Mouse (Mus musculus) inflammation-experienced regulatory T-cells (primary cell): ENCODE measurements around the gene Borcs8. TPM values are rescaled to one million over a fixed set of nuclear protein-coding genes. Genes with fewer than 3 reads are reported as not detected.

ENCODE experiments used
- polyA plus RNA-seq, 2 experiments: library from polyadenylated mRNA; unstranded; fragments of 100-300 nt; shearing (Covaris generic); gene quantifications; one replicate each; pipeline ENCODE4 v1.2.1; 2017

Borcs8 gene
- polyA plus RNA-seq, result 10 to 100 TPM; 57.6 to 64.3 TPM

DNA sequence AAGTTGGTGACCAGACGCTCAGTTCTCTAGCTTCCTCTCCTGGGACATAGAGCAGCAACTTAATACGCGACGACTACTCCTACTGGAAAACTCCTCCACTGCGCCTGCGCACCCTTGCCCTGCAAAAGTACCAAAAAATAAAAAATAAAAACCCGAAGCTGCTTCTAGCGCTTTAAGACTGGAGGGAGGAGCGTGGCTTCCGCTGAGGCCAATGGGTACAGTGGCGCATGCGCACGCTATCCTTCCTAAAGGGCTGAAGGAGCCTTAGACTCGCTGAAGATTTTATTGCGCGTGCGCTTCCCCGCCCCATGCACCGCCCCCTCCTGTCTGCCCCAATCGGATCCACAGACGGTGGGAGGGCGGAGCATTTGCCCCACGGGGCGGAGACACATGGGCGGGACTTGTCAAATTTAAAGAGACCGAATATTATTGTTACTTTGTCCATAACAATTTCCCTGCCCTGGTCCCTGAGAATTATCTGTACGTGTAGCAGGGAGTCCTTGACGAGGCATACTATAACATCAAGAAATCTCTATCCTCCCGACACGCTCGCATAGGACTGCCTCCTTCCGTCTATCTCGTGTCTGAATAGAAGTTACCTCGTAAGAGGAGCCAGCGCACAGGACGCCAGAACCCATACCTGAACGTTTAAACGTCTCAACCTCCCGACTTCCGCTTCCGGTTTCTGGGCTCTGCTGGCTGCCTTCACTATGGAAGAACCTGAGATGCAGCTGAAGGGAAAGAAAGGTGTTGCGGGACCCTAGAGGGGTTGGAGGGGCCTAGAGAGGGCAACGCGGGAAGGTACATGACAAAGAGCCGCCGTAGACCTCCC, at the start of gene Borcs8, which contains the start of the genes Rfxank and Mef2b:
TSS of gene Borcs8 (plus strand) at position 474 of the 832 bp plus-strand sequence.
TSS of gene Rfxank (minus strand) at position 129 of the 832 bp plus-strand sequence.
TSS of gene Mef2b (plus strand) at position 686 of the 832 bp plus-strand sequence.

DNA sequence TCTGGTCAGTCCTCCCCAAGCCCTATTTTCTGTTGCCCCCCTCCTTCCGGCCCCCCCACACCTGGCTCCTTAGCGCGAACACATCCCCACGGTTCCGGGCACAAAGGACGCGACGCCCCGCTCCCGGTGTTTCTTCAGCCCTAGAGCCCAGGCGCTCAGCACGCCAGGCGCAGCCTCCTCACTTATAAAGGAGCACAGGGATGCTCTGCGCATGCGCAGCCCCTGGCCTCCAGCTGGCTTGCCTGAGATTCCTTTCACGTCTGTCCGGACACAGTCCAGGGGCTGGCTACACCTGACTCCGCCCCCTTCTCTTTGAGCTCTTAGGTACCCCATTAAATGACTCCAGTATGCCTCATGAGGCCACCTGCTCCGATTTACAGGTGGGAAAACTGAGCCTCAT, 18.6 kb upstream of the Borcs8 start, which contains the start of gene Ncan:
TSS of gene Ncan (minus strand) at position 207 of the 400 bp plus-strand sequence.

DNA sequence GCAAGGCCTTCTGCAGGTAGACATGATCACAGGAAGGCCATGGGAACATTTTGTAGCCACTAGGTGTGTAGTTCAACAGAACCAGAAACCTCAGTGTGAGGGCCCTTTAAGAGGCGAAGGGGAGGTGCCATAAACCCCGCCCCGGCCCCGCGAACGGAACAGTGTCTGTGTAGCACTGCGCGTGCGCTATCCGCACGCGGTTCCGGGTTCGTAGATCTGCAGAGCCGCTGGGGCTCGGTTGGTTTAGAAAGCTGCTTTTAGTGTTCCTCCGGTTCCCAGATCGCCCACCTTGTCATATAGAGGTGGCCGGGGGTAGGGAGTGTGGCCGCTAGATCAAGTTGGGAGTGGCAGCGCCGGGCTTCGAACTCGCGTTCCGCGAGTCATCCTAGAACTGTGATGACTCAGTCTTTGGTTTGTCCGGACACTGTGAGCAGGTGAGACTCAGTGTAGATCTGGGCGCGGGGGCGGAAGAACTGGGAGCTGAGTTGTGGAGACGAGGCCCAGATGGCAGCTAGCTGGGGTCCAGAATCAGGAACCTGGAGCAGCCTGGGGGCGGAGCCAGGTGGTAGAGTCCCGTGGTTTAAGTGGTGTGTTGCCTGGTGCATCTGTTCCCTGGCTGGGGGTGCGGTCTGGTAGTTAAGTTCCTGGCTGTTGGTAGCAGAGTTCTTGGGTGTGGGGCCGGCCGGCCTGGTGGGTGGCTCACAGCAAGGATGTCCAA, 8.0 kb upstream of the Borcs8 start, which contains the start of gene Nr2c2ap:
TSS of gene Nr2c2ap (plus strand) at position 168 of the 718 bp plus-strand sequence.

DNA sequence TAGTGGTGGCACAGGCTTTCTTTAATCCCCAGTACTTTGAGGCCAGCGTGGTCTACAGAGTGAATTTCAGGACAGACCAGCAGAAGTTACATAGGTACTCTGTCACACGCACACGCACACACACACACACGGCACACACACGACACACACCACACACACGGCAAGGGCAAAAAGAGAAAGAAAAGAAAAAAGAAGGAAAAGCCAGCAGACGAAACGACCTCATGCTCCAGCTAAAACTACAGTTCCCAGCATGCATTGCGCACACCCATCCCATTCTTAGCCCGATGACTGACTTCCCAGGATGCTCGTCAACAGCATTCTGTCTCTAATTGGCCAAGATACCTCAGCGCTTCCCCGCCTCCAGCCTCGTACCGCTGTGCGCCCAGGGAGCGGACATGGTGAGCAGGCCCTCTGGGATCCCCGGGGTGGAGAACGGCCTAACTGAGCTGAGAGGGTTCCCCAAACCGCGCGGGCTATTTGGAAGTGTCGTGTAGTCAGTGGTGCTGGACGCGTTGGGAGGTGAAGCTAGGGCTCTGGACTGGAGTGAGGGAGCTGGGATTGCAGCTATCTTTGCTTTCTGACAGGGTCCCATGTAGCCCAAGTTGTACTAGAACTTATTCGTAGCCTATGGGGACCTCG, 32.9 kb downstream of the Borcs8 start, which contains the start of gene Tmem161a:
TSS of gene Tmem161a (plus strand) at position 314 of the 639 bp plus-strand sequence.

Other genes starting within 250 kb of the Borcs8 start
- gene Tssk6, start 237.3 kb upstream of the Borcs8 start, polyA plus RNA-seq, result 1 to 10 TPM; 4.3 to 5.5 TPM
- 100 to 1,000 TPM; 156 to 161 TPM for gene Ndufa13, start 236.9 kb upstream of the Borcs8 start, polyA plus RNA-seq
- 1 to 10 TPM in 1 of 2 experiments, not detected in 1; 2.0 TPM for gene Yjefn3, start 236.8 kb upstream of the Borcs8 start, polyA plus RNA-seq
- 100 to 1,000 TPM; 126 to 142 TPM for gene Gatad2a, start 143.1 kb upstream of the Borcs8 start, polyA plus RNA-seq
- gene Mau2, start 96.8 kb upstream of the Borcs8 start, polyA plus RNA-seq, result 100 to 1,000 TPM in 1 of 2 experiments, 10 to 100 TPM in 1; 97.7 to 107 TPM
- gene Sugp1, start 96.7 kb upstream of the Borcs8 start, polyA plus RNA-seq, result 10 to 100 TPM; 59.2 to 60.4 TPM
- gene Tm6sf2, start 66.6 kb upstream of the Borcs8 start, polyA plus RNA-seq, result 1 to 10 TPM in 1 of 2 experiments, not detected in 1; 2.4 TPM
- 1 to 10 TPM in 1 of 2 experiments, under 1 TPM in 1; 0.36 to 1.0 TPM for gene Hapln4, start 56.0 kb upstream of the Borcs8 start, polyA plus RNA-seq
- gene Ncan, start 18.6 kb upstream of the Borcs8 start, polyA plus RNA-seq, result under 1 TPM; 0.04 to 0.65 TPM
- gene Nr2c2ap, start 8.2 kb upstream of the Borcs8 start, polyA plus RNA-seq, result 10 to 100 TPM; 45.5 to 55.2 TPM
- gene Rfxank, start 345 bp upstream of the Borcs8 start, polyA plus RNA-seq, result 10 to 100 TPM; 40.9 to 46.2 TPM
- gene Mef2b, start 212 bp downstream of the Borcs8 start, polyA plus RNA-seq, result under 1 TPM; 0.58 to 0.80 TPM
- 10 to 100 TPM; 40.1 to 42.8 TPM for gene Tmem161a, start 32.9 kb downstream of the Borcs8 start, polyA plus RNA-seq
- gene Slc25a42, start 72.8 kb downstream of the Borcs8 start, polyA plus RNA-seq, result 10 to 100 TPM; 11.3 to 13.4 TPM
- gene Sugp2, start 94.7 kb downstream of the Borcs8 start, polyA plus RNA-seq, result 10 to 100 TPM; 34.2 to 37.0 TPM
- 10 to 100 TPM in 1 of 2 experiments, 1 to 10 TPM in 1; 8.5 to 10.7 TPM for gene Armc6, start 95.0 kb downstream of the Borcs8 start, polyA plus RNA-seq
- gene Homer3, start 143.3 kb downstream of the Borcs8 start, polyA plus RNA-seq, result 1 to 10 TPM; 1.6 to 8.4 TPM
- 10 to 100 TPM; 51.5 to 62.1 TPM for gene Ddx49, start 163.0 kb downstream of the Borcs8 start, polyA plus RNA-seq
- gene Cope, start 163.0 kb downstream of the Borcs8 start, polyA plus RNA-seq, result 100 to 1,000 TPM; 335 to 351 TPM
- gene Cers1, start 176.3 kb downstream of the Borcs8 start, polyA plus RNA-seq, result under 1 TPM; 0.11 to 0.55 TPM
- gene Gdf1, start 190.3 kb downstream of the Borcs8 start, polyA plus RNA-seq, result under 1 TPM; 0.51 to 0.95 TPM
- 10 to 100 TPM; 78.8 to 89.3 TPM for gene Upf1, start 213.8 kb downstream of the Borcs8 start, polyA plus RNA-seq
- gene Comp, start 234.1 kb downstream of the Borcs8 start, polyA plus RNA-seq, result 1 to 10 TPM; 2.0 to 2.9 TPM